Mouse (Mus musculus) kidney, embryonic 14.5 days (tissue): ENCODE data around the gene Fmnl1. TPM values are rescaled to one million over a fixed set of nuclear protein-coding genes. Genes with fewer than 3 reads are reported as not detected.

Experiments used
- ATAC-seq: fragments of 200-750 bp; cut with Nextera tagmentation; 2 replicates; pipeline ENCODE4 v1.8.0; 2017; ENCODE audit warnings: moderate number of reproducible peaks, mild to moderate bottlenecking, moderate TSS enrichment, moderate library complexity; ENCODE audit not compliant: low FRiP score, low TSS enrichment
- H3K27ac ChIP-seq: fragments of 300-500 bp; sonication (generic); 2 replicates; pipeline ENCODE4 v1.5.1; 2014; ENCODE audit warnings: low read depth, mild to moderate bottlenecking, low read length, moderate library complexity, mixed read lengths
- H3K27me3 ChIP-seq: fragments of 300-500 bp; sonication (generic); 2 replicates; pipeline ENCODE4 v1.6.1; 2014; ENCODE audit warnings: mild to moderate bottlenecking, low read length; ENCODE audit not compliant: control insufficient read depth, insufficient read depth
- H3K36me3 ChIP-seq: fragments of 300-500 bp; sonication (generic); 2 replicates; pipeline ENCODE4 v1.6.1; 2014; ENCODE audit warnings: low read length, mixed read lengths; ENCODE audit not compliant: control insufficient read depth, insufficient read depth
- H3K4me1 ChIP-seq: fragments of 300-500 bp; sonication (generic); 2 replicates; pipeline ENCODE4 v1.6.1; 2014; ENCODE audit warnings: low read length, mixed read lengths; ENCODE audit not compliant: control insufficient read depth, insufficient read depth
- H3K4me2 ChIP-seq: fragments of 300-500 bp; sonication (generic); replicated peaks from 2 replicates; pipeline ENCODE4 v1.6.1; 2014; ENCODE audit warnings: low read depth, mild to moderate bottlenecking, low read length
- H3K4me3 ChIP-seq: fragments of 300-500 bp; sonication (generic); 2 replicates; pipeline ENCODE4 v1.5.1; 2014; ENCODE audit warnings: mild to moderate bottlenecking, low read length
- H3K9ac ChIP-seq: fragments of 300-500 bp; sonication (generic); 2 replicates; pipeline ENCODE4 v1.6.1; 2014; ENCODE audit warnings: low read depth, mild to moderate bottlenecking, low read length, moderate library complexity
- H3K9me3 ChIP-seq: fragments of 300-500 bp; sonication (generic); 2 replicates; pipeline ENCODE4 v1.6.1; 2016; ENCODE audit warnings: low read length; ENCODE audit not compliant: control insufficient read depth
- WGBS: fragments of 180-500 bp; shearing (Covaris S2); extraction: QIAGEN DNeasy Blood & Tissue Kit; methylation state at CpG from one replicate; pipeline ENCODE4 v1.1.7; 2014; 5-methylcytosine and 5-hydroxymethylcytosine counted together
- polyA plus RNA-seq: library from polyadenylated mRNA; unstranded; fragments of >200 nt; fragmentation: Nextera tagmentation; extraction: Ambion mirVana; gene quantifications from 2 replicates; pipeline ENCODE4 v1.2.1, GENCODE M21; 2014

Fmnl1 gene
- polyA plus RNA-seq, 1 experiment from 2014 or later = 4.0 TPM

DNA sequence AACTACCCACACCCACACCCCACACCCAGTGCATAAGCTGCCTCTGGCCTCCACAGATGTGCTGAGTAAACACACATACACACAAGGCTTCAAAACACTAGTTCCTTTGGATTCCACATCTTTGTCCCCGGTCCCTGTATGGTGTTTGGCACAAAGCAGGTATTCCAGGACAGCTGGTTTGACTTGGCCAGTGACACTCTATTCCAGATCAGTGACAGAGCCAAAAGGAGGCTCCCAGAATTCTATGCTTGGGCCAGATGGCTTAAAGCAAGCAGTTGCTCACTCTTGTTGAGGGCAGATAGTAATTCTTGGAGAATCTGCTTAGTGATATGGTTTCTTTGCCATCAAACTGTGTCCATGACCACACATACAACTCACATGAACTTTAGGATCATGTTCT, 63.5 kb downstream of the Fmnl1 start:
- 82% methylated on average over 1 of the region's 1 CpGs for WGBS
- Histone ChIP-seq H3K9ac (no peak overlapping the region), H3K27ac (no peak overlapping the region), H3K9me3 (0 out of 2 replicates have a peak, but pooled peaks cover 2% of the 10 kb centered on the region), H3K4me1 (no peaks in the 10 kb centered on the region), H3K27me3 (no peaks in the 10 kb centered on the region), H3K4me3 (no peak overlapping the region), H3K36me3 (peaks cover 44% of the 10 kb centered on the region), H3K4me2 (no peak overlapping the region)
- no peak for ATAC-seq

DNA sequence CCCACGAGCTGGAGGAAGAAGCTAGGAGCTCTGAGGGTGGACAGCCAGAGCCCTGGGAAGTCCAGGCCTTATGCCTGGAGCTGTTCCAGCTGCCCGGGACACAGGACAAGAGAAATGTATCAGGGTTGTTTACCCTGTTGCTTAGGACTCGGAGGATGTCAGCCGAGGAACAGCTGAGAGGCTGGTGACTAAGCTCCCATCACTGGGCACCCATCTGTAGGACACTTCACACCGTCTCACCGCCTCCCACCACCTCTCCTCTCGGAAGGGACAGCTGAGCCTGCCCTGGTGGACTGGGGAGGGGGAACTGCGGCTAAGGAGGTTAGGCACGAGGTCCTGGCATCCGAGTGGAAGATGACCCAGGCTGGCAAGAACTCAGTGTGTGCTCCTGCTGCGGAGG, 64.8 kb downstream of the Fmnl1 start:
- H3K27me3 ChIP-seq = no peaks in the 10 kb centered on the region
- H3K4me3 ChIP-seq = no peak overlapping the region
- WGBS = 50% methylated on average over 11 of the region's 11 CpGs
- no peaks in the 10 kb centered on the region for H3K4me1 ChIP-seq
- ATAC-seq = no peak
- no peak overlapping the region for H3K9ac ChIP-seq
- H3K27ac ChIP-seq = no peak overlapping the region
- H3K36me3 ChIP-seq = peaks cover 44% of the 10 kb centered on the region
- H3K9me3 ChIP-seq = no peaks in the 10 kb centered on the region
- no peak overlapping the region for H3K4me2 ChIP-seq

DNA sequence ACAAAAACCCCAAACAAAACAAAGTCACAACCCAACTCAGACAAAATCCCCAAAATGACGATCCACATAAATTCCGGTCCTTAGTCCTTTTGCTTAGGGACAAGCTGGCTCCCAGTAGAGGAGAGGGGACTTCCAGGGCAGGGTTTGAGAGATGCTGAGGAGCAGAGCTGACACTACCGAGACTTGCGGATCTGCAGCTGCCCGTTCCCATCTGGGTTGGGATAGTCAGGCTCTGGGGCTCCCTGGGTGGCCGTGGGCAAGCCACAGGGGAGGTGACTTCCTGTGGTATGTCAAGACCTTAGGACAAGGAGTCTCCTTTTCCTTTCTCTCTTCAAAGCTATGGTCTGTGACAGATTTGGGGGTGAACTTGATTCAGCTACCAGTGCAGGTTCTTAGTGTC, 65.5 kb downstream of the Fmnl1 start:
- Histone ChIP-seq H3K27ac (no peak overlapping the region), H3K4me3 (no peak overlapping the region), H3K36me3 (peaks cover 39% of the 10 kb centered on the region; the same call in 1 of the 2 replicates), H3K27me3 (no peaks in the 10 kb centered on the region), H3K4me1 (no peaks in the 10 kb centered on the region), H3K9ac (no peak overlapping the region), H3K9me3 (no peaks in the 10 kb centered on the region), H3K4me2 (no peak overlapping the region)
- 81% methylated on average over 6 of the region's 6 CpGs for WGBS
- no peak for ATAC-seq

DNA sequence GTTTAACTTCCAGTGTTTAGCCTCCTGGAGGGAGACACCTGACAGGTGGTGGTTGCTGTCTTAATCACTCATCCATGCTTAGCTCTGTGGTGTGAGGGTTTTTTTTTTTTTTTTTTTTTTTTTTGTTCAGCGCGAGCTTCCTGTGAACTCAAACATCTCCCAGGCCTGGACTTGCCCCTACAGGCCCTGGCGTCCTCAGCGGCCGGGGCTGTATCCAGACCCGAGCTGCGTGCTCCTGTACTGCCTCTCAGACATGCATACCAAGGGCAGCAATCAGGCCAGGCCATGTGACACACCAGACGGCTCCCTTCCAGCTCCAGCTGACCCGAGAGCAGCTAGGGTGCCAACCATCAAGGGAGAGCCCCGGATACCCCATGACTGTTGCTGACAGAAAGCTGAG, 66.0 kb downstream of the Fmnl1 start:
- 84% methylated on average over 10 of the region's 10 CpGs for WGBS
- H3K4me3 ChIP-seq = no peak overlapping the region
- no peaks in the 10 kb centered on the region for H3K9me3 ChIP-seq
- no peak overlapping the region for H3K27ac ChIP-seq
- H3K9ac ChIP-seq = no peak overlapping the region
- H3K4me2 ChIP-seq = no peak overlapping the region
- peaks cover 37% of the 10 kb centered on the region; the same call in 1 of the 2 replicates for H3K36me3 ChIP-seq
- H3K4me1 ChIP-seq = no peaks in the 10 kb centered on the region
- ATAC-seq = no peak
- H3K27me3 ChIP-seq = no peaks in the 10 kb centered on the region

DNA sequence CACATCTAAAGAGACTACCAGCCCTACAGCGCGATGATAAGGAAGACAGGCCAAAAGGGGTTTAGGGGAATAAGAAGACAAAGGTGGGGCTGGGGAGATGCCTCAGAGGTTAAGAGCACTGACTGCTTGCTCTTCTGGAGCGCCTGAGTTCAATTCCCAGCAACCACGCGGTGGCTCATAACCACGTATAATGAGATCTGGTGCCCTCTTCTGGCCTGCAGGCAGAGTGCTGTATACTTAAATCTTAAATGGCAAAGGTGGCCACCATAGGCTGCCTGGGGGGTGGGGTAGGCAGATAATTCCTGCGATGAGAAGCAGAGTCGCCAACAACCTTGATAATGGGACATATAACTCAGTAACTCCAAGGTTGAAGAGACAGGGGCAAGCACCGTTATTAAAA, 66.8 kb downstream of the Fmnl1 start:
- Histone ChIP-seq H3K36me3 (peaks cover 37% of the 10 kb centered on the region; the same call in 1 of the 2 replicates), H3K4me3 (no peak overlapping the region), H3K27me3 (no peaks in the 10 kb centered on the region), H3K27ac (no peak overlapping the region), H3K9me3 (no peaks in the 10 kb centered on the region), H3K9ac (no peak overlapping the region), H3K4me2 (no peak overlapping the region), H3K4me1 (no peaks in the 10 kb centered on the region)
- WGBS = 82% methylated on average over 9 of the region's 9 CpGs
- ATAC-seq = no peak

DNA sequence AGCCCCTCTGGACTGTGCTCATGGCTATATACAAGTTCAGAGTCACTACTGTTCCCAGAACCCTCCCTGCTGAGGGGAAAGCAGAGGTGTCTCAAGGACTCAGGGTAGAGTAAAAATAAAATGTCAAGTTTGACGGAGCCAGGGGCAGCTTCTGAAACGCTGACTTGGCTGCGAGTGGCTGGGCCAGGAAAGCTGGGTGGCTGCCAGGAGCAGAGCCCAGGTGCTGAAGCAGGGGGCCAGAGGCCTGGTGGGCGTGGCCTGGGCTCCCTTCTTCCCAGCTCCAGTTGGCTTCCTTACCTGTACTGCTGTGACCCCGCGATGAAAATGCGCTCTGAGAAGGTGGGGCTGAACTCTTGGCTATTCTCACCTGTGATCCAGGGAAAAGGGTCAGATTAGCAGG, 69.8 kb downstream of the Fmnl1 start:
- H3K36me3 ChIP-seq = peaks cover 36% of the 10 kb centered on the region; the same call in 1 of the 2 replicates
- 49% methylated on average over 7 of the region's 7 CpGs for WGBS
- H3K4me2 ChIP-seq = no peak overlapping the region
- H3K4me3 ChIP-seq = no peak overlapping the region
- no peaks in the 10 kb centered on the region for H3K9me3 ChIP-seq
- H3K27me3 ChIP-seq = no peaks in the 10 kb centered on the region
- ATAC-seq = no peak
- 0 out of 2 replicates have a peak, but pooled peaks cover 3% of the 10 kb centered on the region for H3K4me1 ChIP-seq
- H3K9ac ChIP-seq = no peak overlapping the region
- no peak overlapping the region for H3K27ac ChIP-seq

DNA sequence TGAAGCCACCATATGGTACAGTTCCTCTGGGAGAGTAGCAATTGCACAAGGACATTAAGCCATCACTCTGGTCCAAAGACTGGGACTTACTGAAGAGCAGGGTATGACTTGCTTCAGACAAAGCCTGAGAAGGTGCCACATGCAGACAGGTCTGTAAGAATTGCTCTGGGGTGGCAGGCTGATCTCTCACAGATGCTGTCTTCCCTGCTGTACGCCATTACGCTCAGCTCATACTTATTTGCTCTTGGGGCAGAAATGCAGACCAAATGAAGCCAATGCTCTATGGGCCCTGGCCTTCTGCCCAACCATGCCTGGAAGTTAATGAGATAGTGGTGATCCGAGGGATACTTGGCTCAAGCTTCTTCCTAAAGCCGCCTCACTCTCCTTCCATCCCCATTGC, 73.9 kb downstream of the Fmnl1 start:
- WGBS = 87% methylated on average over 4 of the region's 4 CpGs
- peaks cover 26% of the 10 kb centered on the region for H3K4me1 ChIP-seq

DNA sequence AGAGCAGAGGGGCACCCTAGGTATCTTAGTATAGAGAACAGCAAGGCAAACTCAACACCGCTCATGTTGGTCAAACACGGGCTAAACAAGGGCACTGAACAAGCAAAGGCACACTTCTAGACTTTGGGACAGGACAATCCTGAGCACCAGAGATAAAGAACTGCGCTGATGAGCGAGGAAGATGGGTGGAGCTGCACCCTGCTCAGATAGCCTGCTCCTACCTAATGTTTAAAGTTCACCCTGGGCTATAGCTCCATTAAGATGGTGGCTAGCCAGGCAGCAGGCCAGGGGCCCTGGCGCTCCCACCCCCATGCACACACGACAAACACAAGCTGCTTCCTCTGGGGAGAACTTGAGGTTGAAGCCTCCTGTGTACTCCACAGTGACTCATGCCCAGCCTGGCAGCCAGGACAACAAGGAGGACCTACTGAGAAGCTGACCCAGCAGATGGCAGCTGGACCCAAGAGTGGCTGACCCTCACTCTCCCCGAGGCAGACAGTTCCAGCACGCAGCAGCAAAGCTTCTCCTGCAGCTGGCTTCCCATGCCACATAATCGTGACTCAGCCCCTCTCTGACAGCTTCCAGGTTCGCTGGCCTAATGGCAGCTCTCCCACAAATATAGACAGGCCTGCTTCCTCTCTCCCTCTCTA, 75.3 kb downstream of the Fmnl1 start:
- Histone ChIP-seq H3K27me3 (no peaks in the 10 kb centered on the region), H3K9ac (no peak overlapping the region), H3K36me3 (no peaks in the 10 kb centered on the region), H3K9me3 (no peaks in the 10 kb centered on the region), H3K4me2 (no peak overlapping the region), H3K4me1 (peaks cover 26% of the 10 kb centered on the region), H3K4me3 (no peak overlapping the region), H3K27ac (no peak overlapping the region)
- 71% methylated on average over 10 of the region's 10 CpGs for WGBS
- no peak for ATAC-seq

More for the DNA sequence above, 73.9 kb downstream of the Fmnl1 start:
- Histone ChIP-seq H3K4me3 (no peak overlapping the region), H3K27ac (no peak overlapping the region), H3K36me3 (peaks cover 7% of the 10 kb centered on the region; the same call in 1 of the 2 replicates), H3K27me3 (no peaks in the 10 kb centered on the region), H3K4me2 (no peak overlapping the region), H3K9ac (no peak overlapping the region), H3K9me3 (no peaks in the 10 kb centered on the region)
- no peak for ATAC-seq

DNA sequence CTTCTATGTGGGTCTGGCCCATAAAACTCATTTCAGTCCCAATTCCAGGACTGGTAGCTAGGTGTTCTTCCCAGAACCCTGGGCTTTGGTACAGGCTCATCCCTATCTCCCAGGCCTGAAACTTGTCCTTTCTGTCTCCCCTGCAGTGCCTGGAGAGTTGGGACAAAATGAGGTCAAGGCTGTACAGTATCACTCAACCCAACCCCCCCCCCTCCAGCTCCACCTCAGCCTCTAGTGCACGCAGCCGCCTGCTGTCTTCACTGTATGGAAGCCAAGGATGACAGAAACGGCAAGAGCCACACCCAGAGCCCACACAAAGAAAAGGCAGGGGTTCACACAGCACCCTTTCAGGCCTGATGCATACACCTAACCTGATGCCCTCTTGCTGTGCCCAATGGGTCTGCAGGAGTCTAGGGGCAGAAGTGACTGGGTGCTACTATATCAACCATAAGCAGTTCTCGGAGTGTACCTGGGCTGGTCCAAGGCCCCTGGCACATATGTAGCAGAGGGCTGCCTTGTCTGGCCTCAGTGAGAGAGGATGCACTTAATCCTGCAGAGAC, 75.9 kb downstream of the Fmnl1 start:
- Histone ChIP-seq H3K27me3 (no peaks in the 10 kb centered on the region), H3K27ac (no peak overlapping the region), H3K4me3 (no peak overlapping the region), H3K4me2 (no peak overlapping the region), H3K4me1 (peaks cover 26% of the 10 kb centered on the region), H3K9ac (no peak overlapping the region), H3K9me3 (no peaks in the 10 kb centered on the region), H3K36me3 (no peaks in the 10 kb centered on the region)
- no peak for ATAC-seq
- WGBS = 71% methylated on average over 4 of the region's 4 CpGs
